Mouse (Mus musculus): ENCODE data around the gene Polk.
A peak's percentile ranks its signal among the peaks of the same experiment; 100 is the strongest.

The Polk gene

DNA sequence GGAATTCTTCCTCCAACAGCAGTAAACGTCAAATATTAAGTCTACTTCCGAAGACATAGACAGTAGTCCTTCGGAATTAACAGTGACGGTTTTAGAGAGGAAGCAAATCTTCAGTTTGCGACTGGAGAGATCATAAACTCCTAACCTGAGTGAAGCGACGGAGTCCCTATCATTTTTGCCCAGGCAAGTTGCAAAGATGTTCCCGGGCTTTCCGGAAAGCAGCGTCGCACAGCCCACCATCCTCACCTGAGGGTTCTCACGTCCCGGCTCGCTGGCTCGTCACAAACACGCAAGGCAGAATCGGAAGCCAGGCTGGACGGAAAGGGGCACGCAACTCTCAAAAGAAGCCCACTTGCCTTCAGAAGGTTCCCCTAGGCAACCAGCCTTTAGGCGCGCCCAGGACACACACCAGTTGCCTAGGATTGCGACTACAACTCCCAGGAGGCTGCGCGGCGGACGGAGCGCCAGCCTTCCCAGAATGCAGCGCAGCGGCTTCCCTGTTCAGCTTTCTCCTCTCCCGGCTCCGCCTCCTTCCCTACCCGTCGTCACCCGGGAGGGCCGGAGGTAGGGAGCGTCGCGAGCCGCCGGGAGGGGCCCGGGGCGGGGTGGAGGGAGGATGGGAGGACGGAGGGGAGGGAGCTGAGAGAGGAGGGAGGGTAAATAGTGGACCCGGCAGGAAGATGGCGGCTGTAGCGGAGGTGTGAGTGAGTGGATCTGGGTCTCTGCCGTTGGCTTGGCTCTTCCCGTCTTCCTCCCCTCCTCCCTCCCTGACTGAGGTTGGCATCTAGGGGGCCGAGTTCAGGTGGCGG, at the start of gene Polk, which contains the start of gene Col4a3bp:
Polk (minus strand) TSS at position 499 of the 809 bp plus-strand sequence.
Col4a3bp (plus strand) TSS at position 538 of the 809 bp plus-strand sequence.
- peak; percentile 96 for DNase-seq (ENCODE audit: low spot score)

DNA sequence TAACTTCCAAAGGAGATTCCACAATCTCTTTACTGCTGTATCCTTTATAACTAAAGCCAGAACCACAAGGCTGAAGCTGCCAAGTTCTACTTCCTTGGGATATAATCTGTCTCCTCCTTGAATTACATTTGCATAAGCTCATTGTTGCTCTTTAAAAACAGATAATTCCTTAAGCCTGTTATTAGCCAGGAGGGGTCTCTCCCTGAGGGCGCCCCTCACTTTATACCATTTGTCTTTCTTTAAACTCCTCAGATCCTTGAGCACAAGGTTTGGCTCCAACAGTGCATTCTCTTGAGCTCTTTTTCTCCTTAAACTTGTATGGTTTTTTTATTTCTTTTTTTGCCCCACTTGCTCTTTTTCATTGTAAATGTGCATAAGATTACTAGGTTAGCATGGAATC, 46.3 kb upstream of the Polk start:
- DNase-seq (ENCODE audit: low spot score): no peak

DNA sequence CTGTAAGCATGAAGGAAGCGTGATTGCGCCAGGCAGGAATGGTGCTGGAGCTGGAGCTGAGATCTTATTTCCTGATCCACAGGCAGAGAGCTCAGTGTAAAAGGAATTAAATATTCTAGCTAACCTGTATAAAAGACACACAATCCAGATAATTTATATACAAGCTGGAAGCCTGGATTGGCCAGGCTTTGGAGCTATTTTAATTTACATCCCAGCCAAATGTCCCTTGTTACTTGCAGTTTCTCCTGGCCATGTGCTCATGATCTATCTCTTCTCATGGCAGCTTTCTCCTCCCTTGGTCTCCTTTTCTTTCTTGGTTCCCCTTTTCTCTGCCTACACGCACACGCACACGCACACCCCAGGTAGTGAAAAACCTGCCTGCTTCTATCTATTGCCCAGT, 44.2 kb upstream of the Polk start:
- no peak for DNase-seq (ENCODE audit: low spot score)

DNA sequence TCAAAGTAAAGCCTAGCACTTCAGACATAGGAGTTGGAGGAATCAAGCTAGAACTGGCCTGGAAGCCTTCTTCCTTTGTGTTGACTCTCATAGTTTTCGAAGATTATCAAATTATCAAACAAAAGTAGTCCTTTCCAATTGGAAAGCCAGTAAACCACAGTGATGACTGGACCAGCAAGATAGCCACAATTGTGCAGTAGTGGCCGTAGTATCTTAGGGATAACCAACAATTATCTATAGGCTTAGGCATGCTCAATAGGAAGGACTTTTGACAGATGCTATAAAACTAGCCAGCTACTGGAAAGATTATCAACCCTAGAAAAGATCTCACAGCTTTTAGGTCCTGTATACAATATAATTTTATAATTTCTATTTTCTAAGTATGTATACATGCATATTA, 41.8 kb upstream of the Polk start:
- DNase-seq (ENCODE audit: low spot score): no peak

DNA sequence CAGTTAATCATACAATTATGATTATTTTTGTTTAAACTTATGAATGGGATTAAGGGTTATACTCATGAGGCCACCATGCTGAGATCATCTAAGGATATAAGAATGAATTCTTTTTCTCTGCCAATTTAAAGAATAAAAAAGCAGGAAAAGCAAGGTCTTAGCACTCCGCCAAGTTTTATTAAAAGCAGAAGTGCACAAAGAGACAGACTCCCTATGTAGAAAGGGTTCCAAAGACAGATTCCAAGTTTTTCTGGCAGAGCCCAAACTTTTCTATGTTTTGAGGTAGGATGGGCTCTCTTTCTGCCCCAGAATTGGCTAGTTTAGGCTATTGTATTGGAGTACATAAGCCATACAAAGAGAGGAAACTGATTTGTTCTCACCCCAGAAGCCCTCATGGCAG, 37.6 kb upstream of the Polk start:
- DNase-seq (ENCODE audit: low spot score): no peak

DNA sequence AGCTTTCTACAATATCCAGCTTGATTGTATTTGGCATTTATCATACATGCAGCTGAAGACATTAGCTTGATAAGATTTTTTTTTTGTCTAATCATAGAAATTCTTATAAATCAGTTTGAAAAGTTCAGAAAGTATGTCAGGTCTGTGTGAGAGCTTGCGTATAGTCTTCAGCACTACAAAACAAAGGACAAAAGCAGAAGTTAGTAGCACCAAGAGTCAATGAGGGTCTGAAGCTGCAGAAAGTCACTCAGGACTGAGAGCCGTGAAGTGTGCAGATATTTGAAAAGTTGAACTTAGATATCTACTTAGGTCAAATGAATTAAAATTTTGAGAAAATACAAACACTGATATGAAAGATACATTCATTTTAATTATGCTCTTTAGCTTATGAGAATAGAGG, 36.7 kb upstream of the Polk start:
- DNase-seq (ENCODE audit: low spot score): no peak

DNA sequence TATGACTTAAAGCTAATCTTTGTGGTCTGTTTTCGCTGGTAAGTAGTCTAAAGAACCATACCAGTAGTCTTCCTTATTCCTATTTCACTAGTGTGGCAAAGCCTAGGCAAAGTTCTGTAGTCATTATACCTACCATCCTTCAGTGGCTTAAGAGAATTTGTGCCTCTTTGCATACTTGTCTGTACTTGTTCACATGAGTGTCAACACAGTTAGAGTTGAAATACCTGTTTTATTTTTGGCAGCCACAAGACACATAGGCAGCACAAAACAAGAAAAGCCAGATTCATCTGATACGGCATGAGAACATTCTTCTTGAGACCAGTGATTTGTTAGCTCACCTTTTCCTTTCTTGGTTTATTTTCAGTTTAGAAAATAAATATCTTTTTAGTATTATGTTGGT, 31.8 kb upstream of the Polk start:
- no peak for DNase-seq (ENCODE audit: low spot score)

- DNase-seq (ENCODE audit: low spot score): no peak
Measured at GRCm38 (mm10) chr13:96571016-96571361, 28.6 kb upstream of the Polk start.

- no peak for DNase-seq (ENCODE audit: low spot score)
Measured at GRCm38 (mm10) chr13:96570313-96571015, 28.1 kb upstream of the Polk start.

GRCm38 (mm10) chr13:96567977-96568376, 25.6 kb upstream of the Polk start:
- no peak for DNase-seq (ENCODE audit: low spot score)

DNA sequence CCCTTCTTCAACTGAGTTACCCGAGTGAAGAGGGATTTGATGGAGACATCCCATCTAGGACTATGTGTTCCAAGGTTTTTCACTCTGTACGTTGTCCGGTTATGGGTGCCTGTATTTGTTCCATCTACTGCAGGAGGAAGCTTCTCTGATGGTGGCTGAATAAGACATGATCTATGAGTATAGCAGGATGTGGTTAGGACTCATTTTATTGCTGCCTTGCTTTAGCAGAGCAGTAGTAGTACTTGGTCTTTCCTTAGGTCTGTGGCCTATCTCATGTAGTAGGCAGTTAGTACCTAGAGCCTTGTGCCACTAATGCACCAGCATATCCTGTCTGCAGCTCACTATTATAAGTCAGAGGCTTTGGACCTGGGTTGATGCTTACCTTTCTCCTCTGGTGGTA, 12.7 kb upstream of the Polk start:
- DNase-seq (ENCODE audit: low spot score): no peak

DNA sequence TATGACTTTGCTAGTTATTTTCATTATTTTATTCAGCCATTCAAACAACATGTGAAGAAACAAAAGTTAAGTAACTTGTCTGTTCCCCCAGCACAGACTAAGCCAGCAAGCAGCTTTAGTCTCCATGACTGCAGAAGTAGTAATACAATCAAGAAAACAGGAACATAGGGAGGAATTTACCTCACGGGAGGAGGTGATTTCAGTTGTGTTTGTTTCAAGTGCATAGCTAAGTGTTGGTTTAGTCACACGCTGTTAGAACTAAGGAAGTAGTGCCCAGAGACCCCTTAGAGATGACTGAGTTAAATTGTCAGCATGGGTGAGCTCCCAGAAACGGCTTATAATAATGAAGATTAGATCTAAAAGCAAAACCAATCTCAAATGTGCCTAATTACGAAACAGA, 5.6 kb upstream of the Polk start:
- no peak for DNase-seq (ENCODE audit: low spot score)

DNA sequence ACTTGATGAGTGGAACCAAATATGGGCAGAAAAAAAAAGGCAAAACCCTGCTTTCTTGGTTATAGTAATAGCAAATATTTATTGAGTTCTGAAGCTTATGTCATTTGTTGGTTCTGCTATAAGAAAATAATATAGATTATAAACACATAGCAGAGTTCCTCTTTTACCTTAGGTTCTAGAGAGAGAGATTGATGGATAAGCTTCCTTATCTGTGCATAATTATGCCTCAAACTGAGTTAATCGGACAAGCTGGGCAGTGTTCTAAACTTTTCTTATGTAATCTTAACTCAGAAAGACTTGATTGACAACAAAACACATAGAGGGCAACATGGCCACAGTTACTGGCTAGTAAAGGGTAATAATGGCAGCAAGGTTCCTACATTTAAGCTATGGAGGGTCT, 4.9 kb upstream of the Polk start:
- DNase-seq (ENCODE audit: low spot score): no peak

DNA sequence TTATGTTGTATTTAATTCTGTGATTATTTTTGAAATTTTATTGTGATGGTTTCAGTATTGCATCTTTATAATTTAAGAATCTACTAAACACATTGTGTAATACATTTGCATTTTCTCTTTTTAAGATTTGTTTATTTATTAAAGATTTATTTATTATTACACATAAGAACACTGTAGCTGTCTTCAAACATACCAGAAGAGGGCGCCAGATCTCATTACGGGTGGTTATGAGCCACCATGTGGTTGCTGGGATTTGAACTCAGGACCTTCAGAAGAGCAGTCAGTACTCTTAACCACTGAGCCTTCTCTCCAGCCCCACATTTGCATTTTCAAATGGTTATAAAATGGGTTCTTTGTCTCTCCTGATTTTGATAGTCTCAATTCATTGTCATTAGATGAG, 2.1 kb upstream of the Polk start:
- peak; percentile 45 for DNase-seq (ENCODE audit: low spot score)

DNA sequence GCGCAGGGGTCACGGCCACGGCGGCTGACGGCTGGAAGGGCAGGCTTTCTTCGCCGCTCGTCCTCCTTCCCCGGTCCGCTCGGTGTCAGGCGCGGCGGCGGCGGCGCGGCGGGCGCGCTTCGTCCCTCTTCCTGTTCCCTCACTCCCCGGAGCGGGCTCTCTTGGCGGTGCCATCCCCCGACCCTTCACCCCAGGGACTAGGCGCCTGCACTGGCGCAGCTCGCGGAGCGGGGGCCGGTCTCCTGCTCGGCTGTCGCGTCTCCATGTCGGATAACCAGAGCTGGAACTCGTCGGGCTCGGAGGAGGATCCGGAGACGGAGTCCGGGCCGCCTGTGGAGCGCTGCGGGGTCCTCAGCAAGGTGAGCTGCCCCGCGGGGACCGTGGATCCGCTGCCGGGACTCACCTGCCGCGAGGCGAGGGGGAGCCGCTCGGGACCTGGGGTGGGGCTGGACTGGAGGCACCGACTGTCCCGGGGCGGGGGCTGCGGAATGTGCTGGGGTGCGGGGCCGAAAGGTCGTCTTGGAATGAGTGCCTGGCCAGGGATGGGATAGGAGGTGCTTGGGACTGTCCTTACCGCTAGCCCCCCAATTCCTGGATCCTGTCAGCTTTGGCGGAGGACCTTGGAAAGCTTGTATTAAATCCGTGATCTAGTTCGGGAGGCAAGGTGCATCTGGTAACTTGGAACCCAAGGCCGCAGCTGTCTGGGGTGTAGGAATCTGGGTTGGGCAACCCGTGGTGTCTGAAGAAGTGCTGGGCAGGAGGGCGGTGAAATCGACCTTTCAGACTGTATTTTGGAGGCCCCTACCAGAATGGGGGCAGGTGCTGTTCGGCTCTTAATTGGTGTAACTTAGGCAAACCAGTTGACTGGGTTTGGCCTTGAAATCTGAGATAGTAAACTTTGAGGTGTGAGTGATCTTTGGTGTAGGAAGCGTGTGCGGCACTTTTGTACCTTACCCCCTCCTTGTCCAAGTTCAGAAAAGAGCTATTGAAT, 817 bp upstream of the Polk start:
- DNase-seq (ENCODE audit: low spot score): peak; percentile 33

- no peak for DNase-seq (ENCODE audit: low spot score)
Measured at GRCm38 (mm10) chr13:96541381-96541780, 998 bp downstream of the Polk start.

DNA sequence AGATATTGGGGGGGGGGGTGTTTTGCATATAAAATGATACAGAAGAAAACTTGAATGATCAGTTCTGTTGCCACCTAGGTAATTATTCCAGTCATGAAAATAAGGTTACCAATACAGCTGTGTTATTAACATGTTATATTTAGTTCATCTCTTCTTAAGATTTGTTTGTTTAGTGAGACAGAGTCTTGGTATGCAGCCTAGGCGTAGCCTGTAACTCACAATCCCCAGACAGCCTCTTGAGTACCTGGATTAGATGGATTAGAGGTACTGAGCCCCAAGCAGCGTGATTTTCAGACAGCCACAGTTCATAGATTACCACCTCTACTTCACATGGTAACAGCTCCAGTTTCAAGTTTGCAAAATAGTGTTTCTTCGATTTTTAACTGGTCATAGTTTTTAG, 4.3 kb downstream of the Polk start:
- DNase-seq (ENCODE audit: low spot score): no peak

GRCm38 (mm10) chr13:96536821-96537572, 5.4 kb downstream of the Polk start:
- no peak for DNase-seq (ENCODE audit: low spot score)

GRCm38 (mm10) chr13:96533742-96534141, 8.6 kb downstream of the Polk start:
- no peak for DNase-seq (ENCODE audit: low spot score)

GRCm38 (mm10) chr13:96532176-96532575, 10.2 kb downstream of the Polk start:
- DNase-seq (ENCODE audit: low spot score): no peak

- no peak for DNase-seq (ENCODE audit: low spot score)
Measured at GRCm38 (mm10) chr13:96530064-96530463, 12.3 kb downstream of the Polk start.

DNA sequence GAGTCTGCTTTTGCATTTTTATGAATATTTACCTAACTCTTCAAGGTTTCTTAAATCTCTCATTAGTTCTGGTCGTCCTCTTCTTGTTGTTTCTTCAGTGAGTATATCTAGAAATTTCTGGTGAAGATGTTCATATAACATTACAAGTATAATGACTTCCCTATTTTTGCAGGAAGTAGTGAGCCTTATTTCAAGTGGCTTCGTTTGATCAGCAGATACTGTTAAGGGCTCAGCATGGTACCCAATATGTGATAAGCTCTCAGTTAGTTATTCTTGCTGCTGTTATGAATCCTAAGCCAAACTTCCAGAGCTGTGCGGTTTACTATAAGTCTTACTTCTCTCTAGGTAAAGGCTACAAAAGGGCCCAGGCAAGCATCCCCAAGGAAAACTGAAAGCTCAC, 12.8 kb downstream of the Polk start:
- no peak for DNase-seq (ENCODE audit: low spot score)

All from c-Kit-positive CD71-positive TER-119-positive erythroid progenitor cells, embryonic 14.5 days (primary cell).